Mouse (Mus musculus) heart, postnatal 4 days (tissue): ENCODE measurements at regions not wholly inside any gene's neighbourhood (a gene's known extent, or its start where the extent isn't known, plus 50 kb on each side); places are given as distances from the start of the nearest gene placed in this dataset.

Experiments used
- DNase-seq: peaks from one replicate; pipeline ENCODE4 v3.0.0; 2021

GRCm38 (mm10) chr19:55985518-55985917, 243.9 kb downstream of the Tcf7l2 start:
- peak; percentile 47 for DNase-seq

- DNase-seq: no peak
Measured at GRCm38 (mm10) chr19:55991791-55992726, 250.4 kb downstream of the Tcf7l2 start.

- DNase-seq: no peak
Measured at GRCm38 (mm10) chr19:55992727-55993066, 251.1 kb downstream of the Tcf7l2 start.

- no peak for DNase-seq
Measured at GRCm38 (mm10) chr19:55995721-55996120, 254.1 kb downstream of the Tcf7l2 start.

- DNase-seq: no peak
Measured at GRCm38 (mm10) chr19:55998454-55999180, 257.0 kb downstream of the Tcf7l2 start.

GRCm38 (mm10) chr19:55999409-55999808, 257.8 kb downstream of the Tcf7l2 start:
- no peak for DNase-seq

GRCm38 (mm10) chr19:56001428-56001827, 259.8 kb downstream of the Tcf7l2 start:
- no peak for DNase-seq

- no peak for DNase-seq
Measured at GRCm38 (mm10) chr19:56005886-56006285, 264.3 kb downstream of the Tcf7l2 start.

GRCm38 (mm10) chr19:56007433-56007832, 265.8 kb downstream of the Tcf7l2 start:
- no peak for DNase-seq

- no peak for DNase-seq
Measured at GRCm38 (mm10) chr19:56010766-56011165, 269.1 kb downstream of the Tcf7l2 start.

GRCm38 (mm10) chr19:56011292-56011691, 269.7 kb downstream of the Tcf7l2 start:
- DNase-seq: no peak

- no peak for DNase-seq
Measured at GRCm38 (mm10) chr19:56016548-56017346, 270.2 kb upstream of the Habp2 start.

- DNase-seq: no peak
Measured at GRCm38 (mm10) chr19:56017524-56017923, 269.4 kb upstream of the Habp2 start.

GRCm38 (mm10) chr19:56019143-56019542, 267.8 kb upstream of the Habp2 start:
- DNase-seq: no peak

- peak; percentile 26 for DNase-seq
Measured at GRCm38 (mm10) chr19:56022348-56022747, 264.6 kb upstream of the Habp2 start.

GRCm38 (mm10) chr19:56024599-56024998, 262.3 kb upstream of the Habp2 start:
- DNase-seq: no peak

- DNase-seq: peak; percentile 16
Measured at GRCm38 (mm10) chr19:56029428-56030281, 257.3 kb upstream of the Habp2 start.

GRCm38 (mm10) chr19:56030401-56030925, 256.5 kb upstream of the Habp2 start:
- no peak for DNase-seq

GRCm38 (mm10) chr19:56034552-56034951, 252.4 kb upstream of the Habp2 start:
- no peak for DNase-seq

- DNase-seq: no peak
Measured at GRCm38 (mm10) chr19:56037584-56037983, 249.4 kb upstream of the Habp2 start.
